11 mouse cellular contexts compared by ENCODE assay signal in genomic region chr17:51321025-51321424, GRCm38 (mm10).
DNase-seq lines count a peak whose midpoint lies in the region; ATAC-seq and TF ChIP-seq lines count a peak whose summit lies in the region.
"Had no signal": no experiment of that assay in that cellular context is flagged by ENCODE, and none has a peak within 500 bp of the region (broad histone marks: within the 10 kb centered on the region; RNA-seq: fewer than 3 reads in every experiment).

No protein-coding gene starts in this region.

- H3K9ac ChIP-seq in hindbrain, embryonic 12.5 days: no peak overlapping the region
- no peak overlapping the region for H3K9ac ChIP-seq in neural tube, embryonic 14.5 days (replicated peaks; ENCODE audit: low read depth, low read length)
- H3K9ac ChIP-seq: liver, embryonic 13.5 days had no signal

- intact Hi-C loops in left cerebral cortex, postnatal 4 days (cut with DNase I): no loop called here
- intact Hi-C loops in left cerebral cortex, adult 2 months (cut with DNase I): no loop called here

- no peaks in the 10 kb centered on the region for H3K36me3 ChIP-seq in hindbrain, embryonic 12.5 days
- H3K36me3 ChIP-seq in neural tube, embryonic 14.5 days (ENCODE audit: control insufficient read depth, insufficient read depth, low read length): no peaks in the 10 kb centered on the region
- H3K36me3 ChIP-seq: liver, embryonic 13.5 days had no signal

- ATAC-seq in hindbrain, embryonic 12.5 days (ENCODE audit: low FRiP score): peak; percentile 47
- peak; percentile 78; the same call in 1 of the 2 replicates for ATAC-seq in neural tube, embryonic 14.5 days (ENCODE audit: low read depth)
- no peak for ATAC-seq in erythroblast, adult 5-6 weeks (replicated peaks; ENCODE audit: low FRiP score, poor library complexity, severe bottlenecking)

- WGBS in hindbrain, embryonic 12.5 days: 70% methylated on average over 5 of the region's 5 CpGs
- 50% methylated on average over 5 of the region's 5 CpGs for whole genome bisulfite sequencing in neural tube, embryonic 14.5 days

- no peak overlapping the region for H3K4me3 ChIP-seq in left cerebral cortex, adult 2 months
- H3K4me3 ChIP-seq in hindbrain, embryonic 12.5 days: no peak overlapping the region
- no peak overlapping the region for H3K4me3 ChIP-seq in neural tube, embryonic 14.5 days (ENCODE audit: low read depth, low read length)
- H3K4me3 ChIP-seq: liver, embryonic 13.5 days had no signal

- H3K9me3 ChIP-seq in hindbrain, embryonic 12.5 days (replicated peaks): no peaks in the 10 kb centered on the region
- no peaks in the 10 kb centered on the region for H3K9me3 ChIP-seq in neural tube, embryonic 14.5 days (ENCODE audit: control insufficient read depth, low read length)
- H3K9me3 ChIP-seq: liver, embryonic 13.5 days had no signal

- H3K27ac ChIP-seq in left cerebral cortex, adult 2 months: no peak overlapping the region
- no peak overlapping the region for H3K27ac ChIP-seq in hindbrain, embryonic 12.5 days
- H3K27ac ChIP-seq in neural tube, embryonic 14.5 days (ENCODE audit: low read depth, low read length): no peak overlapping the region
- H3K27ac ChIP-seq: liver, embryonic 13.5 days had no signal

- no peak for TF ChIP-seq CTCF in left cerebral cortex, adult 2 months (IDR thresholded peaks at IDR 0.05)

- no peak overlapping the region for H3K4me2 ChIP-seq in hindbrain, embryonic 12.5 days (replicated peaks)
- H3K4me2 ChIP-seq in neural tube, embryonic 14.5 days (ENCODE audit: low read depth, low read length): no peak overlapping the region
- H3K4me2 ChIP-seq: liver, embryonic 13.5 days had no signal

- H3K27me3 ChIP-seq in hindbrain, embryonic 12.5 days: no peaks in the 10 kb centered on the region
- no peaks in the 10 kb centered on the region for H3K27me3 ChIP-seq in neural tube, embryonic 14.5 days (ENCODE audit: control insufficient read depth, insufficient read depth, low read length)
- H3K27me3 ChIP-seq: liver, embryonic 13.5 days had no signal

- DNase-seq in left cerebral cortex, postnatal 4 days: peak; percentile 21
- DNase-seq in left cerebral cortex, adult 2 months (ENCODE audit: extremely low spot score in 1 of 2, low spot score in 2 of 2): no peak
- peak; percentile 31 for DNase-seq in cerebellum, adult 9-11 months
- DNase-seq in kidney, postnatal 14 days: no peak
- DNase-seq in adrenal gland, adult 2 months: no peak
- DNase-seq: kidney, postnatal 4 days; liver, embryonic 13.5 days; thymus, postnatal 25 days had no signal

- peaks cover 2% of the 10 kb centered on the region; the same call in 1 of the 2 replicates for H3K4me1 ChIP-seq in hindbrain, embryonic 12.5 days
- H3K4me1 ChIP-seq in neural tube, embryonic 14.5 days (ENCODE audit: control insufficient read depth, insufficient read depth, low read length): no peaks in the 10 kb centered on the region
- H3K4me1 ChIP-seq: liver, embryonic 13.5 days had no signal

Comparison
In these comparisons a context has a peak if more than half of its experiments do, and no peak if none do; other contexts are left out.
1. DNase-seq: peak in left cerebral cortex, postnatal 4 days (single experiment) and cerebellum, adult 9-11 months (single experiment); none in left cerebral cortex, adult 2 months (0 of 2), kidney, postnatal 14 days (single experiment) and adrenal gland, adult 2 months (single experiment).